Mouse (Mus musculus) heart, postnatal 0 days (tissue): ENCODE data around the gene Ttc21b. TPM values are rescaled to one million over a fixed set of nuclear protein-coding genes. Genes with fewer than 3 reads are reported as not detected.

Source experiments
- ATAC-seq: fragments of 200-750 bp; cut with Nextera tagmentation; 2 replicates; pipeline ENCODE4 v1.8.0; 2017; ENCODE audit warnings: low read depth, moderate number of reproducible peaks, moderate library complexity; ENCODE audit not compliant: insufficient read depth
- DNase-seq: peaks from one replicate; pipeline ENCODE4 v3.0.0-alpha.2; 2016; ENCODE audit warnings: low spot score
- H3K27ac ChIP-seq: fragments of 300-500 bp; sonication (generic); 2 replicates; pipeline ENCODE4 v1.5.1; 2014; ENCODE audit warnings: low read depth, mild to moderate bottlenecking
- H3K27me3 ChIP-seq: fragments of 300-500 bp; sonication (generic); 2 replicates; pipeline ENCODE4 v1.6.1; 2014; ENCODE audit warnings: low read length, mixed read lengths; ENCODE audit not compliant: control insufficient read depth, insufficient read depth
- H3K36me3 ChIP-seq: fragments of 300-500 bp; sonication (generic); replicated peaks from 2 replicates; pipeline ENCODE4 v1.6.1; 2014; ENCODE audit warnings: low read length, mixed read lengths; ENCODE audit not compliant: control insufficient read depth, insufficient read depth
- H3K4me1 ChIP-seq: fragments of 300-500 bp; sonication (generic); 2 replicates; pipeline ENCODE4 v1.6.1; 2014; ENCODE audit warnings: antibody characterized with exemption; ENCODE audit not compliant: control insufficient read depth, insufficient read depth
- H3K4me2 ChIP-seq: fragments of 300-500 bp; sonication (generic); 2 replicates; pipeline ENCODE4 v1.6.1; 2014; ENCODE audit warnings: low read depth, mild to moderate bottlenecking, low read length, moderate library complexity
- H3K4me3 ChIP-seq: fragments of 300-500 bp; sonication (generic); 2 replicates; pipeline ENCODE4 v1.5.1; 2014; ENCODE audit warnings: low read depth, low read length
- H3K9ac ChIP-seq: fragments of 300-500 bp; sonication (generic); replicated peaks from 2 replicates; pipeline ENCODE4 v1.6.1; 2014; ENCODE audit warnings: low read depth, low read length, mixed read lengths
- H3K9me3 ChIP-seq: fragments of 300-500 bp; sonication (generic); replicated peaks from 2 replicates; pipeline ENCODE4 v1.6.1; 2016; ENCODE audit warnings: low read length; ENCODE audit not compliant: control insufficient read depth
- CTCF ChIP-seq: IDR thresholded peaks from 2 replicates; pipeline ENCODE4 v1.5.1; 2016; ENCODE audit warnings: antibody characterized with exemption, control low read depth, low read depth
- EP300 ChIP-seq: IDR thresholded peaks from 2 replicates; pipeline ENCODE4 v1.6.1; 2016; ENCODE audit warnings: antibody characterized with exemption, low read depth
- WGBS: fragments of 180-500 bp; shearing (Covaris S2); extraction: QIAGEN DNeasy Blood & Tissue Kit; methylation state at CpG from one replicate; pipeline ENCODE4 v1.1.7; 2014; 5-methylcytosine and 5-hydroxymethylcytosine counted together
- polyA plus RNA-seq: library from polyadenylated mRNA; unstranded; fragments of >200 nt; fragmentation: Nextera tagmentation; extraction: Ambion mirVana; gene quantifications from 2 replicates; pipeline ENCODE4 v1.2.1, GENCODE M21; 2015
- total RNA-seq: library from RNA; depleted of rRNA; stranded (reverse); fragments of >200 nt; gene quantifications from 2 replicates; pipeline ENCODE4 v1.2.3, GENCODE M21; 2014; ENCODE audit warnings: low replicate concordance; rRNA removed

The Ttc21b gene
- total and polyA plus RNA-seq, 2 experiments from 2014 or later = 2.8 to 3.4 TPM

- no peak for DNase-seq
- Histone ChIP-seq H3K4me1 (no peaks in the 10 kb centered on the region), H3K9me3 (no peaks in the 10 kb centered on the region), H3K4me2 (no peak overlapping the region), H3K27ac (no peak overlapping the region), H3K9ac (no peak overlapping the region), H3K36me3 (no peaks in the 10 kb centered on the region), H3K4me3 (no peak overlapping the region), H3K27me3 (no peaks in the 10 kb centered on the region)
- TF ChIP-seq CTCF (no peak), EP300 (no peak)
- 59% methylated on average over 4 of the region's 4 CpGs for WGBS
- ATAC-seq = no peak
Measured at GRCm38 (mm10) chr2:66140246-66140645, 116.2 kb downstream of the Ttc21b start.

Other genes with a start within 250 kb of the Ttc21b start
- gene Galnt3, start 131.6 kb downstream of the Ttc21b start, total RNA-seq = 0.70 TPM in 1 of 2 replicates, not detected in the other
- 0.07 and 0.37 TPM in 2 replicates for gene Galnt3, start 131.6 kb downstream of the Ttc21b start, polyA plus RNA-seq
- 0.04 TPM in 1 of 2 replicates, not detected in the other for gene Scn1a, start 184.2 kb upstream of the Ttc21b start, total RNA-seq
- 0.03 and 0.04 TPM in 2 replicates for gene Scn1a, start 184.2 kb upstream of the Ttc21b start, polyA plus RNA-seq